Mouse (Mus musculus) c-Kit-positive CD71-positive TER-119-negative erythroid progenitor cells, embryonic 14.5 days (primary cell): ENCODE results near the gene Knl1.
A peak's percentile ranks its signal among the peaks of the same experiment; 100 is the strongest.

ENCODE experiments used
- DNase-seq: peaks from one replicate; pipeline ENCODE4 v3.0.0-alpha.2; 2013; ENCODE audit warnings: low read depth

The Knl1 gene

DNA sequence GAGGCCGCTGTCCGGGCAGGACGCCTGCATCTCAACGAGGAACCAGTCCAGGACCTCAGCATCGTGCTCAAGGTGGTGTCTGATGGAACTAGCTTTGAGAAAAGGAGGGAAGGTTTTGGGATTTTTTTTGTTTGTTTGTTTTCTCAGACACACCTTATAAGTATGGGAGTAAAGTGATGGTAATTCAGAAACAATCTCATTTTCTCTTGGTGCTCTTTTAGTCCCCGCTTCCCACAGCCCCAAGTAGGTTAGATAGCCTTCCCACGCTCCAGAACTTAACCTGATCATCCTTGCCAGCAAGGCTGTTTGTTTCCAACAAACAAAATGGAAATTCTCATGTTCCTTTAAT is 11.5 kb upstream of the Knl1 start:
- no peak for DNase-seq

DNA sequence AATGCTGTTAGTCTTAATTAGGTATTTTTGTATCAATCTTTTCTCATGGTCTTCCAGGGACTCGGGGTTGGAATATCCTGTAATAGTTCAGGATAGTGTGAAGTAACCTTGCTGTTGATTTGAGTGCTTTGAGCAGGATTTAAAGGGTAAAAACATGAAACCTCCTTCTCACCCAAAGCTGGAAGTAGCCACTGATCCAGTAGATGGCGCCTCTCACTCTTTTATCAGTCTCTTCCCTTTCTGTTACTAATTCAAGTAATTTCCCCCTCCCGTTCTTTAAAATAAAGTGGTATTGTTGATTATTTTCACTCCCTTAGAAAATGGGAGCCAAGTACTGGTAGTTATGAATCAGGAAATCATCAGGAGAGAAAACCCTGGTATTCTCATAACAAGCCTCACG is 6.0 kb upstream of the Knl1 start:
- DNase-seq: peak; percentile 56

DNA sequence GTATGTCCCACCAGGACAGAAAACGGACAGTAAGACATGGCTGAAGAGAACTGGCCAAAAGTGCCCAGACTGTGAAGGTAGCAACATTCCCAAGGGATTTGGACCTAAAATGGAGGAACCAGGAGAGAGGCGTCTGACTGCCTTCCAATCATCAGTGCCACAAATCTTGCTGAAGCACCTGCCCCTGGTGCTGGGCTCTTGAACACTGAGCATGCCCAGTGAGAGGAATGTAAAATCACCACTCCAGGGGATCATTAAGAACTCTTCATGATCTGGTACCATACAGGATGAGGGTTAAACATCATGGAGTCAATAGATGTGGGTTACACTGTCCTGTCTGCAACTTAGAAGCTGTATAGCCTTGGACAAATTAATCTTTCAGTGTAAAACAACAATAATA is 1.8 kb upstream of the Knl1 start:
- DNase-seq: no peak

DNA sequence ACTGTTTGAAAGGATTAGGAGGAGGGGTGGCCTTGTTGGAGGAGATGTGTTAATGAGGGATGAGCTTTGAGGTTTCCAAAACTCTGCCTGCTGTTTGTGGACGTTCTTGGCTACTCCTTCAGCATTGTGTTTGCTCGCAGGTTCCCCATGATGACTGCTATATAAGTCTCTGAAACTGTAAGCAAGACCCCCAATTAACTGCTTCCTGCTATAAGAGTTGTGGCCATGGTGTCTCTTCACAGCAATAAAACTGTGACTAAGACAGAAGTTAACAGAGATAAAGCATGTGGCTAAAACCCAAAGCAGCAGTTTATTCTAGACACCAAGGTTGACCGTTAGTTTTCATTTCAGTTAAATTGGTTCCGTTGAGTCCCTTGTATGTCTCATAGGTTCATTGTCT is 930 bp downstream of the Knl1 start:
- DNase-seq: no peak

DNA sequence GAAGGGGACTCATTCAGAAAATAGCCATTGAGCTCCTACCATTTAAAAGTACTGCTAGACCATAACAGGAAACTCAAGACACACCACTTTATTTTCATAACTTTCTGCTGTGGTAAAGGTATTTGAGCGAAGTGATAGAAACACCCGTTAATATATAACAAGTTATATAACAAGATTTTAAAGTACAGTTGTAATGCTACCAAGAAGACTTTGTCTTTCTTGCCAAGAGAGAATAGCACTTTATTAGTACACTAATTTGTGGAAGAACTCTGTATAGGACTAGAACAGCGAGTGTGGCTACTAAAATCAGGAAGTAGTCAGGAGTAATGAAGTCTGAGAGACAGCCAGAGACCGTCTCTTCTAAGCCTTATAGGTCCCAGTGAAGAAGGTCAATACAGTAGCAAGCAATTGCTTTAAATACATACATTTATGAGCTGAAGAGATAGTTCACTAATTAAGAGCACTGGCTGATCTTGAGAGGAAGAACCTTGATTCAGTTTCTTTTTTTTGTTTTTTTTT is 3.3 kb downstream of the Knl1 start:
- DNase-seq: no peak

DNA sequence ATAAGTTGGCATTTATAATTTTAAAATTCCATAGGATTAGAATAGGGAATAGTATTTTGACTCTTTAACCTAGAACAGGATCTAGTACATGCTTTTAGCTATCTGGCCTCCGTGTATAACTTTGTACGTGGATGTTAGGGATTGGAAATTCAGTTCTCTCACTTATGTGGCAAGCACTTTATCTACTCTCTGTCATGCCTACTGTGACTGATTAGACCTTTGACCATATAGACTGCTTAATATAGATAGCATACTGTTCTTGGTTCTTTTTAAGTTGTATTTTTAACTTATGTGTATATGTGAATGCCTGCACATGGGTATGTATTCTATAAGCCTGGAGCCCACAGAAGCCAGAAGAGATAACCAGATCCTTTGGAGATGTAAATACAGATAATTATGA is 13.2 kb downstream of the Knl1 start:
- no peak for DNase-seq

DNA sequence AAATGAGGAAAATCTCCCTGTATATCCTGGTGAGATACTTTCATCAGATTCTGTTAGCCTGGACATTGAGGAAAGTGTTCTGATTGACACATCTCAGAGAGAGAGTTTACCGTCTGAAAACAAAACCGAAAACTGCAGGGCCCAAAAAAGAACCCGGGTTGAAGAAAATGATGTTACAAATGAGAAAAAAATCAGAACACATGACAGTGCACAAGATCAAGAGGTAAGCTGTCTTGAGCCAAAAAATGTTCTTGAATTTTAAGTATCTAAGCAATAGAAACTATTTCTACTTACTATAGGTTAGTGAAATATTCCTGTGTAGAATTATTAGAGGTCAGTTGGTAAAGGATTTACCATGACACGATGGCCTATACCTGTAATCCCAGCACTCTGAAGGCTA is 25.5 kb downstream of the Knl1 start:
- no peak for DNase-seq

DNA sequence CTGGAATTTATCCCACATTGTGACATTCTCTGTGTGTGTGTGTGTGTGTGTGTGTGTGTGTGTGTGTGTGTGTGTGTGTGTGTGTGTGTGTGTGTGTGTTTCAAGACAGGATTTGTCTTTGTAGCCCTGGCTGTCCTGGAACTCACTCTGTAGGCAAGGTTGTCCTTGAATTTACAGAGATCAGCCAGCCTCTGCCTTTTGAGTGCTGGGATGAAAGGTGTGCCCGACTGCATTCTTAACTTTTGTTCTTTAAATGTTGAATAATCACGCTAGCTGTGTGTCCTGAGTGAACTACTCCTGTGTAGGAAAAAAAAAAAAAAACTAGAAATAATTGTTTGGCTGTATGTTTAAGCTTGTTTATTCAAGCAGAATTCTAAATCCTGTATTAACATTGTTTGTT is 39.2 kb downstream of the Knl1 start:
- DNase-seq: no peak

DNA sequence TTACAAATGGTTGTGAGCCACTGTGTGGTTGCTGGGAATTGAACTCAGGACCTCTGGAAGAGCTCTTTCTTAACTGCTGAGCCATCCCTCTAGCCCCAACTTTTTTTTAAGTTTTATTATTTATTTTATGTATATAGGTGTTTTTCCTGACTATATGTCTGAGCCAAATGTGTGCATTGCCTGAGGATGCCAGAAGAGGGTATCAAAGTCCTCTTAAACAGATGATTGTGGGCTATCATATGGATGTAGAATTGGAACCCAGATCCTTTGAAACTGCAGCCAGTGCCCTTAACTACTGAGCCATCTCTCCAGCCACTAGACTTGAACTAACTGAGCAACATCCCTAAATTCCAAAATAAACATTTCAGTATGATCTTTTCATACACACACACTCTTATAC is 54.6 kb downstream of the Knl1 start:
- DNase-seq: no peak

DNA sequence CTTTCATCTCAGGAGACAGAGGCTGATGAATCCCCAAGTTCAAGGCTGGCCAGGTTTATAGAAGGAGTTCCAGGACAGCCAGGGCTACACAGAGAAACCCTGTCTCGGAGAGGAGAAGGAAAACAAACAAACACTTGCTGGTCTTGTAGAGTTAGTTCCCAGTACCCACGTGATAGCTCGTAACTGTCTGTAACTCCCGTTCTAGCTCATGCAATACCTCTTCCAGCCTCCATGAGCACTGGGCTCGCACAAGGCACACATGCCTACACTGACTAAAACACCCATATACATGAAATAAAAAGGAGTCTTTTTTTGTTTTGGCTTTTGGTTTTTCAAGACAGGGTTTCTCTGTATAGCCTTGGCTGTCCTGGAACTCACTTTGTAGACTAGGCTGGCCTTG is 59.7 kb downstream of the Knl1 start:
- DNase-seq: no peak

DNA sequence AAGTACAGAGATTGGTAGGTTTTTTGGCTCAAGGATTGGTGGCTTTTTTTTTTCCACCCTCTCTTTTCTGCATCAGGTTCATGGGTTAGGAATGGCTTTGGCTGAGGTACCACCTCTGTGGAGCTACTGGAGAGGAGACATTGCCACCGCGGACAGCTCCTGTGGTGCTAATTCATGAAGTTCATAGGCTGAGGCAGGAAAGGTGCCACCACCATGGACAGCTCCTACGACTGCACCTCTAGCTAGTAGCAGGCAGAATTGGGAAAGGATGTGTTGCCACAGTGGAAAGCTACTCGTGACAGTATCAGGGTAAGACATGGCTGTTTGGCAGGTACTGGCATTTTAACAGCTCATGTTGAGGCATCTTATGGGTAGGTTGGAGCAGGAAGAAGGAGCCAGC is 61.6 kb downstream of the Knl1 start:
- peak; percentile 72 for DNase-seq

DNA sequence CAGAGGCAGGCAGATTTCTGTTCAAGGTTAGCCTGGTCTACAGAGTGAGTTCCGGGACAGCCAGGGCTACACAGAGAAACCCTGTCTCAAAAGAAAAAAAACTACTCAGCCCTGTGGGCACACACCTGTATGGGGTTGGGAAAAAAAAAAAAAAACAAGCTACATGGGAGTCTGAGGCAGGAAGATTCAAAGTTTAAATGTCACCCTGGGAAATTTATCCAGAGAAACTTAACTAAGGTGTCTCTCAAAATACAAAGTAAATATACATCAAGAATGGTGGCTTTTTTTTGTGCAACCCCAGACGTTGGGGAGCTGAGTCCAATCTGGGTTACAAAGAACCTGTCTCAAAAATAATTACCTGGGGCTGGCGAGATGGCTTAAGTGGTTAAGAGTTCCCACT is 64.1 kb downstream of the Knl1 start:
- no peak for DNase-seq

DNA sequence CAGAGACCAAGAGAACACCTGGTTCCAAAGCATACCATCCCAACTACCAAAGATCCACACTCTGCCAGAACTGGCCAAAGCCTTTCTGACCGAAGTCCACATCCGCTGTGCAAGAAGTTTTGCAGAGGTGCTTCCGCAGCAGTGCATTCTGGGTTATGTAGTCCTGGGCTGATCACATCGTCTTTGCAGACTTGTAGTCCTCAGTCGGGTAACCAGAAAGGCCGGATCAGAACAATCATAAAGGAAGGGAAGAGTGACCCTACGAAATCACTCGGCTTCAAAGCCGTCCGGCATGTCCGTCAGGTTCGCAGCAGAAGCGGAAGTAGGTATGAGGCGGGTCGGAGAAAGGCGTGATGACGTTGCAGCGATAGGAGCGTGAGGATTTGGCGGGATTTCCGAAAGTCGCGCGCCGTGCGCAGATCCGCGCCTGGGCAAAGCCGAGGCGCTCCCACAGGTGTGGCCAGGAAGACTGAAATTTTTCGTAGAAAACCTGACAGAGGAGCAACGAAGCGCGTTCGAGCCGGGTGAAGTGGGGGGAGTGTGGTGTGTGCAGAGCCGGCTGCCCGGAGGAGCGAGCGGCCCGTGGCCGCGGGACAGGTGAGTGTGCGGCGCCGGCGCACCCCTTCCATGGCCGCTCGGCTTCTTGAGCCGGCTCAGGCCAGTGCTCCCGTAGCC is 65.7 kb downstream of the Knl1 start, which contains the start of gene Rad51:
TSS of gene Rad51 (plus strand) at position 356 of the 675 bp plus-strand sequence.
- DNase-seq: peak; percentile 92

DNA sequence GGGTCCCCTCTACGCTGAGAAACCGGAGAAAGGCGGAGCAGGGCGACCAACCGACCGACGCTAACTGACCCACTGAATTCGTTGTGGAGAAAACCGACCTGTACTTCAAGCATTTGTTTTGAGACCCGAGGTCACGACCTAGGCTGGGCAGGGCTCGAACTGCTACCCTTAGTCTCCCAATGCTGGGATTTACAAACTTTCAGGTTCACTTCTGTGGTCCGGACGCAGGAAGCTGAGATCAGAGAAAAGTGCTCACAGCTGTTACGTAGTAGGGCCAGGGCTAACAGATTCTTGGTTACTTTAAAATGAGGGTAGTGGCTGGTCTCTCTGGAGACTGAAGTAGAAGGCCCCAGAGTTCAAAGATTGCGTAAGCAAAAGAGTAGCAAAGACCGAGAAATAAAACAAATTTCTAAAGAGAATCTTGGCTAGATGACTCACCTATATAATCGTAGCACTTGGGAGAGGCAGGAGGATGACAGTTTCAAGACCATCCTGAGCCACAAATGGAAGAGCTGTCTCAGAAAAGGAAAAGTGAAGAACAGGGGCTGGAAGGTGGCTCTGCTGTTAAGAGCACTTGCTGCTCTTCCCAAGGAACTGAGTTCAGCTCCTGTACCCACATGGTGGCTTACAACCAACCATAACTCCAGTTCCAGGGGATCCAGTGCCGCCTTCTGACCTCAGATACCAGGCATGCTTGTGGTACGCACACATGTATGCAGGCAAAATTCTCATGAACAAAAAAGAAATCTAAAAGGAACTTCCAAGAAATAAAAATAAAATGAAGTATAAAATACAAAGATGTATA is 66.4 kb downstream of the Knl1 start:
- peak; percentile 33 for DNase-seq

DNA sequence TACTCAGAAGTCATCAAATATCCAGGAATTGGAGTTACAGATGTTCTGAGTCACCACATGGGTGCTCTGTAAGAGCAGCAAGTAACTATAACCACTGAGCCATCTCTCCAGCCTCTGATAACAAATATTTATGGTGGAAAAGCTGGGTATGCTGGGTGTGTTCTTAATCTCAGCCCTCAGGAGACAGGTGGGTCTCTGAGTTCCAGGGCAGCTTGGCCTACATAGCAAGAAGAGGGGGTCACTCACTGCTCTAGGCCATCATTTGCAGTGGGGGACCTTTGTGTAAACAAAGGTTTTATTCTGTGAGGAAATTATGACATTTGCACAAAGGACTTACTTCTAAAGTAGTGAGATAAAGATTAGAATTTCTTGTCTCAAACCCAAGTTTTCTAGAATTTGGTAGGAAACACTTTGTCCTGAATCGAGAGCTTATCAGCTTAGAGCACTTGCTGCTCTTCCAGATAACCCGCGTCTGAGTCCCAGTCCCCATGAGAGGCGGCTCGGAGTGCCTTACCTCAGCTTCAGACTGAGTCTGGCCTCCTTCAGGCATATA is 89.5 kb downstream of the Knl1 start:
- DNase-seq: peak; percentile 81

DNA sequence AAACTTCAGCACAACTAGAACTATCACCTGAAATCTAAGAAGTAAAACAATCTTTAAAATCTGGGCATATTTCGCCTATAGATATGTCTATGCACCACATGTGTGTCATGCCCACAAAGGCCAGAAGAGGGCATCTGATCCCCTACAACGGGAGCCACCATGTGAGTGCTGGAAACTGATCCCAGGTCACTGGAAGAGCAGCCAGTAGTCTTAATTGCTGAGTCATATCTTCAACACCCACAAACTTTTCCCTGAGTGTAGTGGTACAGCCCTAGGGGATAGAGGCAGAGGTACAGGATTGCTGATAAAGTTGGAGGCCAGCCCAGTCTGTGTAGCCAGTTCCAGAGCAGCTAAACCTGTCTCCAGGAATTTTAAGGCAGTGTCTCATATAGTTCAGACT is 98.3 kb downstream of the Knl1 start:
- no peak for DNase-seq

DNA sequence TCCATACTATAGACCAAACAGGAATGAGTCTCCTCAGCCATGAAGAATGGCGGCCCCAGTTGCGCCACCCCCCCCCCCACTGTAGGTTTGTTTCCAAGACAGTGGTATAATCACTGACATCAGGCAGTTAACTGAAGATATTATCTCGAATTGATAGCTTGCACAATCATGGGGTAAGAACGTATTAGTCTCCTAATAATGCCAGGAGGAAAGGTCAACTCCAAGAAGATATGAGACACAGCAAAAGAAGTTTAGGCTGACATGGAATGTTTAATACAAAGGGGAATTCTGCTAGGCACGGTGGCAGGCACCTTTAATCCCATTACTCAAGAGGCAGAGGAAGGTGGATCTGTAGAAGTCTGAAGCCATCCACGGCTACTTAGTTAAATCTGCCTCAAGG is 99.5 kb downstream of the Knl1 start:
- no peak for DNase-seq

DNA sequence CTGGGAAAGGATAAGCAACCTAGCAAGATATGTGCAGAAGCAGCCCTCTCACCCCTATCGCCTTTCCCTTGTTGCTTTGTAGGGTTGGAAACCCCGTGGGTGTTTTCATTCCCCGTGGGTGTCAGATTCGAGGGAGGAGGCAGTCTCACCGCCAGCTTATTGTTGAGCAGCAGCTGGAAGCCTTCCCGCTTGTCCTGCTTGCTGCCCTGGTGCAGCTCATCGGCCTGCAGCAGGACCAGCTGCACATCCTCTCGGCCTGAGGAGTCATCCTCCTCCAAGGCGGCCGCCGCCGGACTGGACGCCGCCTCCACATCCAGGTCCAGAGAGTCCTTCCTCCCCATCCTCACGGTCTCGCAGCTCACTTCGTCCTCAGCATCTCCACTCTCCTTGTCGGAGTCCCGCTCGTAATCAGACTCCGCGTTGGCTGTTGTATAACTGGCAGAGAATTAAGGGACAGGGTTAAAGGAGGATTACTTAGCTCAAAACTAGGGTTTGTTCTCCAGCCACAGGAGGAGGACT is 100.3 kb downstream of the Knl1 start:
- DNase-seq: no peak

DNA sequence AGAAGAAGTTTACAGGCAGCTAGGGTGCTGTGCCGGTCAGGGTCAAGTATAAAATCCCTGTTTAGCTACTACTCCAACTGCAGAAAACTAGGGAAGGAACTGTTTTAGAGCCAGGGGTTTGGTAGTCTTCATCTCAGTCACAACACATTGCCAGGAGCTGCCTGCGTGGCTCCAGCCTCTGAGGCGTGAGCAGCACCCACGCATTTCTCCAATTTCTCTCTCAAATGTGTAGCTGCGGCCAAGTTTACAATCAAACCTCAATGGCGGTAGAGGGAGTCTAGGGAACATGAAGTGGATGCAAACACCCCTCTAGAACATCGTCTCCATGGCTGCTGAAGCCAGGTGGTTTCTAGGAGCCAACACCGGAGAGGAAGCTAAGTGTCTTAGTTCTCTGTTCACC is 100.9 kb downstream of the Knl1 start:
- DNase-seq: no peak

DNA sequence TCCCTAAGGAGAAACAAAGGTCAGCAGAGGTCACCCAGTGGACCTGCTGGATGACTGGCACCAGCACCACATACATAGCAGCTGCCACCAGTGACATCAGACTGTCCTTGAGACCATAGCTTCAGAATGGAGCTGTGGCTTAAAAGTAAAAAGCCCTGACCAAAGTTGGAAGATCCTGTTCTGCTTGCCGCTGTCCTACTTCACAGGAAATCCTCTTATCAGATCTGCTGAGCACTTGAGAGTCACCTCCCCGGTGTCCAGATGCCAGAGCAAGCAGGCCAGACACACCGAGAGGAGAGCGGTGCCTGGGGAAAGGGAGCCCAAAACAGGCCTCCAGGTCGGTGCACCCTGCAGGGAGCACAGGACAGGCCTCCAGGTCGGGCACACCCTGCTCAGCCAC is 105.3 kb downstream of the Knl1 start:
- DNase-seq: no peak

DNA sequence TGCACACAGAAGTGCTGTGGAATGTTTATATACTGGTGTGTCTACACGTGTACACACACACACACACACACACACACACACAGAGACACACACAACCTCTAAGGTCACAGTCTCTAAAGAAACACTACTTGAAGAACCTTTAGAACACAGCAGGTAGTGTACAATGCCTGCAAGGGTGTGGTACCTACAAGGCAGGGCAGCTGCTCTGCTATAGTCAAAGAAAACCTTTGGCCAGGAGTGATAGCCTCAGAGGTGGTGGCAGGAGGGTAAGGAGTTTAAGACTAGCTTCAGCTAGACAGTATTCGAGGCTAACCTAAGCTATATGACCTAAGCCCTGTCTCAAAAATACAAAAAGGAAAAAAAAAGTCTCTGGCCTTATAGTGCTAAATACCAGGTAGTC is 107.8 kb downstream of the Knl1 start:
- no peak for DNase-seq
